Comparison of ENCODE assay signal across 18 mouse cellular contexts in the genomic region with DNA sequence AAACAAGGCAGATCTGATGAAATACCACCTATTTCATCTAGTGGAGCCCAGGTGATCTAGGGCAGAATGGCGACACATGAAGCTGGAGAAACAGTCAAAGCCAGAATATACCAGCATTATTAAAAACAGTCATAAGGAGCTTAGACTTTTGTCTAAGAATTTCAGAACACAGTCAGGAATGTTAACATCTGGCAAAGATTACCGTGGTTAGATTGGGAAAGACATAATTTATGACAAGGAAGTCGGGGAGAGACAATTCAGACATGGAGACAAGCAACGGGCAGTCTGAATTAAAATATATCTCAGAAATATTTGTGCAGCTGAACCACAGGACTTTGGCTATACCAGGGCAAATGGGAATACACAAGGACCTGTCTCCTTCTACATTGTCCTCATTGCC.
DNase-seq lines count a peak whose midpoint lies in the region; ATAC-seq and TF ChIP-seq lines count a peak whose summit lies in the region.
"Had no signal": no experiment of that assay in that cellular context is flagged by ENCODE, and none has a peak within 500 bp of the region (broad histone marks: within the 10 kb centered on the region; RNA-seq: fewer than 3 reads in every experiment).

No protein-coding gene starts in this region.

- H3K9me3 ChIP-seq in embryonic facial prominence, embryonic 12.5 days, result no peaks in the 10 kb centered on the region
- no peaks in the 10 kb centered on the region for H3K9me3 ChIP-seq in limb, embryonic 12.5 days
- no peaks in the 10 kb centered on the region for H3K9me3 ChIP-seq in stomach, postnatal 0 days (ENCODE audit: control insufficient read depth, low read length)
- H3K9me3 ChIP-seq: limb, embryonic 15.5 days had no signal

- H3K4me2 ChIP-seq in embryonic facial prominence, embryonic 12.5 days (replicated peaks), result no peak overlapping the region
- no peak overlapping the region for H3K4me2 ChIP-seq in limb, embryonic 12.5 days
- H3K4me2 ChIP-seq in stomach, postnatal 0 days (replicated peaks; ENCODE audit: low read depth), result no peak overlapping the region
- H3K4me2 ChIP-seq: limb, embryonic 15.5 days had no signal

- no peak for TF ChIP-seq EP300 in stomach, postnatal 0 days (optimal IDR thresholded peaks at IDR 0.05)

- no peak overlapping the region for H3K4me3 ChIP-seq in embryonic facial prominence, embryonic 12.5 days
- no peak overlapping the region for H3K4me3 ChIP-seq in limb, embryonic 12.5 days (replicated peaks)
- no peak overlapping the region for H3K4me3 ChIP-seq in stomach, postnatal 0 days (ENCODE audit: low read depth, low read length)
- H3K4me3 ChIP-seq in thymus, adult 2 months (ENCODE audit: control insufficient read depth, insufficient read depth, low read length), result no peak overlapping the region
- H3K4me3 ChIP-seq: limb, embryonic 15.5 days had no signal

- no peaks in the 10 kb centered on the region for H3K36me3 ChIP-seq in embryonic facial prominence, embryonic 12.5 days
- H3K36me3 ChIP-seq in limb, embryonic 12.5 days, result no peaks in the 10 kb centered on the region
- no peaks in the 10 kb centered on the region for H3K36me3 ChIP-seq in stomach, postnatal 0 days (ENCODE audit: control insufficient read depth, insufficient read depth, low read length)
- no peaks in the 10 kb centered on the region for H3K36me3 ChIP-seq in thymus, adult 2 months (ENCODE audit: control insufficient read depth, insufficient read depth, low read length)
- H3K36me3 ChIP-seq: limb, embryonic 15.5 days had no signal

- TF ChIP-seq CTCF in stomach, postnatal 0 days (IDR thresholded peaks at IDR 0.05; ENCODE audit: low read depth), result no peak
- TF ChIP-seq CTCF in thymus, adult 2 months (IDR thresholded peaks at IDR 0.05; ENCODE audit: borderline replicate concordance, control insufficient read depth, extremely low read depth, insufficient read depth, low read length, poor library complexity), result no peak

- H3K9ac ChIP-seq in embryonic facial prominence, embryonic 12.5 days, result no peak overlapping the region
- no peak overlapping the region for H3K9ac ChIP-seq in limb, embryonic 12.5 days (replicated peaks)
- no peak overlapping the region for H3K9ac ChIP-seq in stomach, postnatal 0 days (ENCODE audit: low read length)
- H3K9ac ChIP-seq: limb, embryonic 15.5 days had no signal

- no peak for TF ChIP-seq POLR2A in thymus, adult 2 months (IDR thresholded peaks at IDR 0.05; ENCODE audit: control insufficient read depth, extremely low read depth, insufficient read depth, low read length, poor library complexity)

- no peaks in the 10 kb centered on the region for H3K27me3 ChIP-seq in embryonic facial prominence, embryonic 12.5 days
- H3K27me3 ChIP-seq in limb, embryonic 12.5 days, result no peaks in the 10 kb centered on the region
- no peaks in the 10 kb centered on the region for H3K27me3 ChIP-seq in stomach, postnatal 0 days (ENCODE audit: control insufficient read depth, insufficient read depth, low read length)
- no peaks in the 10 kb centered on the region for H3K27me3 ChIP-seq in thymus, adult 2 months (ENCODE audit: control insufficient read depth, insufficient read depth, low read length)
- H3K27me3 ChIP-seq: limb, embryonic 15.5 days; Patski had no signal

- 23% methylated on average over 4 of the region's 4 CpGs for WGBS in embryonic facial prominence, embryonic 12.5 days
- WGBS in limb, embryonic 12.5 days, result 17% methylated on average over 4 of the region's 4 CpGs
- WGBS in stomach, postnatal 0 days, result 41% methylated on average over 4 of the region's 4 CpGs
- WGBS in thymus, adult 2 months, result 70% methylated on average over 4 of the region's 4 CpGs

- no peak for ATAC-seq in embryonic facial prominence, embryonic 12.5 days (ENCODE audit: insufficient number of reproducible peaks, insufficient read depth, low FRiP score, low TSS enrichment)
- ATAC-seq in limb, embryonic 12.5 days (ENCODE audit: insufficient number of reproducible peaks, insufficient read depth, low FRiP score, low TSS enrichment, low read depth), result no peak
- no peak for ATAC-seq in stomach, postnatal 0 days (ENCODE audit: low FRiP score, low TSS enrichment)
- ATAC-seq: forebrain, embryonic 14.5 days; Patski had no signal

- H3K27ac ChIP-seq in embryonic facial prominence, embryonic 12.5 days, result peak overlapping the region; percentile 63
- 0 out of 2 replicates have a peak overlapping the region, but pooled peaks have one; percentile 35 for H3K27ac ChIP-seq in limb, embryonic 12.5 days
- H3K27ac ChIP-seq in stomach, postnatal 0 days (replicated peaks), result no peak overlapping the region
- no peak overlapping the region for H3K27ac ChIP-seq in thymus, adult 2 months (ENCODE audit: control insufficient read depth, insufficient read depth, low read length)
- H3K27ac ChIP-seq: limb, embryonic 15.5 days had no signal

- peaks cover 5% of the 10 kb centered on the region; the same call in 1 of the 2 replicates for H3K4me1 ChIP-seq in embryonic facial prominence, embryonic 12.5 days
- peaks cover 11% of the 10 kb centered on the region for H3K4me1 ChIP-seq in limb, embryonic 12.5 days (replicated peaks)
- H3K4me1 ChIP-seq in stomach, postnatal 0 days (replicated peaks; ENCODE audit: control insufficient read depth, insufficient read depth), result no peaks in the 10 kb centered on the region
- no peaks in the 10 kb centered on the region for H3K4me1 ChIP-seq in thymus, adult 2 months (replicated peaks; ENCODE audit: control insufficient read depth, insufficient read depth, low read length)

- DNase-seq in 3T3-L1 (ENCODE audit: low read depth, low spot score) (peak; percentile 95), NIH3T3 (ENCODE audit: low read depth) (peak; percentile 89)
- DNase-seq in stomach, postnatal 0 days (ENCODE audit: low spot score), result no peak
- DNase-seq in spleen, adult 12 weeks (ENCODE audit: low spot score), result no peak
- DNase-seq in thymus, adult 2 months, result no peak
- DNase-seq: cerebellum, adult 9-11 months; kidney, adult 2 months; kidney, postnatal 36 days; layer of hippocampus, adult 9-11 months; lung, postnatal 4 days; midbrain, embryonic 14.5 days; spleen, adult 18-20 months; thymus, postnatal 14 days had no signal

Comparison
In these comparisons a context has a peak if more than half of its experiments do, and no peak if none do; other contexts are left out.
1. DNase-seq: peak in 3T3-L1 (single experiment) and NIH3T3 (single experiment); none in stomach, postnatal 0 days (single experiment), spleen, adult 12 weeks (single experiment) and thymus, adult 2 months (single experiment).
2. H3K27ac ChIP-seq: peak in embryonic facial prominence, embryonic 12.5 days (single experiment) and limb, embryonic 12.5 days (single experiment); none in stomach, postnatal 0 days (single experiment) and thymus, adult 2 months (single experiment).